Mouse (Mus musculus) CH12.LX (cell line): ENCODE measurements around the gene Kif5c.

Experiments used
- CTCF ChIP-seq, 2 experiments: IDR thresholded peaks in 1 of 2; conservative IDR thresholded peaks in 1 of 2; 2 replicates each; pipeline ENCODE4 v1.5.1; 2011 to 2012; ENCODE audit warnings: low read depth in 2 of 2, low read length in 2 of 2, improper control_type of control experiment in 1 of 2, inconsistent platforms in 1 of 2, mild to moderate bottlenecking in 1 of 2, moderate library complexity in 1 of 2
- IRF4 ChIP-seq: IDR thresholded peaks from 2 replicates; pipeline ENCODE4 v1.6.1; 2014; ENCODE audit warnings: low read depth, mild to moderate bottlenecking, inconsistent platforms, low read length, improper control_type of control experiment
- MAFK ChIP-seq: IDR thresholded peaks from 2 replicates; pipeline ENCODE4 v1.6.1; 2011; ENCODE audit warnings: low read length, improper control_type of control experiment; ENCODE audit not compliant: insufficient replicate concordance
- MYC ChIP-seq: IDR thresholded peaks from 2 replicates; pipeline ENCODE4 v1.6.1; 2011; ENCODE audit warnings: low read depth, mild to moderate bottlenecking, improper control_type of control experiment, low read length
- NELFE ChIP-seq: IDR thresholded peaks from 2 replicates; pipeline ENCODE4 v1.6.1; 2011; ENCODE audit warnings: low read depth, low read length, improper control_type of control experiment
- NRF1 ChIP-seq: IDR thresholded peaks from 2 replicates; pipeline ENCODE4 v1.6.1; 2014; ENCODE audit warnings: low read depth, mild to moderate bottlenecking, inconsistent platforms, low read length, improper control_type of control experiment, moderate library complexity
- POLR2A ChIP-seq: IDR thresholded peaks from 2 replicates; pipeline ENCODE4 v1.6.1; 2011; ENCODE audit warnings: low read depth, mild to moderate bottlenecking, improper control_type of control experiment, low read length
- SIN3A ChIP-seq: IDR thresholded peaks from 2 replicates; pipeline ENCODE4 v1.6.1; 2012; ENCODE audit warnings: low read length, improper control_type of control experiment, inconsistent platforms
- USF1 ChIP-seq: IDR thresholded peaks from 2 replicates; pipeline ENCODE4 v1.6.1; 2014; ENCODE audit warnings: low read depth, mild to moderate bottlenecking, inconsistent platforms, low read length, improper control_type of control experiment
- USF2 ChIP-seq: conservative IDR thresholded peaks from 2 replicates; pipeline ENCODE4 v1.6.1; 2011; ENCODE audit warnings: low read depth, low read length, improper control_type of control experiment
- ZKSCAN1 ChIP-seq: IDR thresholded peaks from 2 replicates; pipeline ENCODE4 v1.6.1; 2012; ENCODE audit warnings: low read depth, inconsistent platforms, low read length, improper control_type of control experiment, borderline replicate concordance

GRCm38 (mm10) chr2:49695461-49695860 is 76.4 kb downstream of the Kif5c start:
- TF ChIP-seq NRF1 = no peak
- TF ChIP-seq NELFE = no peak
- no peak for TF ChIP-seq MAFK
- TF ChIP-seq IRF4 = no peak
- TF ChIP-seq POLR2A = no peak
- TF ChIP-seq CTCF (conservative IDR thresholded peaks at IDR 0.05 in 1 of 2, IDR thresholded peaks at IDR 0.05 in 1 of 2; ENCODE audit: low read depth in 2 of 2, low read length in 2 of 2) = no peak
- no peak for TF ChIP-seq USF1
- TF ChIP-seq ZKSCAN1 = no peak
- TF ChIP-seq MYC = no peak
- no peak for TF ChIP-seq USF2
- no peak for TF ChIP-seq SIN3A
